Mouse (Mus musculus) neutrophil, adult 65 days (primary cell): ENCODE results near the gene Prps2. TPM values are rescaled to one million over a fixed set of nuclear protein-coding genes. Genes with fewer than 3 reads are reported as not detected.

Experiments used
- total RNA-seq: library from RNA; stranded (reverse); gene quantifications from 2 replicates; pipeline ENCODE4 v1.2.4, GENCODE M21; 2023

Prps2 gene
- total RNA-seq = 8.8 and 9.1 TPM in 2 replicates

DNA sequence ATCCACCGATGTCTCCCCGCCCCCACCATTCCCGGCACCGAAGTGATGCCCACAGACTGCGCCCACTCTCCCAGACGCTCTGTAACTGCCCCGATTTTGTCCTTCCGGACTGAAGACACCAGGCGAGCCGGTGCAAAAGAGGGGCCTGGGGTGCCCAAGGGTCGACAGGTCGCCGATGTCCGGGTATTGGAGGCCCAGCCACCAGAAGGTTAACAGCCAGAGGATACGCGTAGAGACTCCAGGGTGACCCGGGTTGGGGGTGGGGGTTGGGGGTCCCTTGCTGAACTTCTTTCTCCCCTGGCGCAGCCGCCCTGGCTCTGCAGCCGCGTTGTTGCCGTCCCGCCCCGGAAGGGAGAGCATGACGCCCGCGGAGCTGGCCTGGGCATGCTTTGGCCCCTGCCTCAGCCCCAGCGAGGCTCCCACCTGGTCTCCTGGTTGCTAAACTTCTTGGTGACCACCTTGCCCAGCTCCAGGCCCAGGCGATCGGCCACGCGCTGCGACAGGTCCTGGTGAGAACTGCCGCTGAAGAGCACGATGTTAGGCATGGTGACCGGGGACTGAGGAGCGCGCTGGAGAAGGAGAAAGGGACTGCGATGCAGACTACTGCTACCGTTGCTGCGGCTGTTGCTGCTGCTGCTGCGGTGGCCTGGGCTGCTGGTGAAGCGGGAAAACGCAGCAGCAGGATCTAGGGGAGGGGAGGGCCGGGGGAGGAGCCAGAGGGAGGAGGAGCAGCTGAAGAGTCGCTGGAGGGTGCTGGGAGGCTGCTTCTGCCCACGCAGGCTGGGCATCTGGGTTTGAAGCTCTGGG is at the start of gene Prps2:
Prps2 (minus strand) TSS at position 703 of the 807 bp plus-strand sequence.

DNA sequence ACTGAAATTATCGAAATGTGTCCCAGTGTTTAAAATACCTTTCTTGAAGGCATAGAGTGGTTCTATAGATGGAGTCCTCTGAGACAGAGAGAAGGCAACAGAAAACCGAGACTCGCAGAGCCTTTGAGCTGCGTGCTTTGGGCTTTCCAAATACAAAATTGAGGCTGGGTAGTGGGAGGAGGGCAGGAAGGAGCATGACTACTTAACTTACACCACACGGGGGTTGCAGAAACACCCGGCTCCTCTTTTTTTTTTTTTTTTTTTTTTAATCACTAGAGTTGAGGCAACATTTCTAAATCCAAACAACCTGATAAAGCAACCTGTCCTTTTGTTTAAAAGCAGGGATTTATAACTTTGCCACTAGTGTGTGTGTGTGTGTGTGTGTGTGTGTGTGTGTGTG is 52.1 kb downstream of the Prps2 start, which contains the start of gene Tlr7:
Tlr7 (minus strand) TSS at position 160 of the 400 bp plus-strand sequence.

Other genes with a start within 250 kb of the Prps2 start
- 7,284 and 7,440 TPM in 2 replicates for gene Tmsb4x, start 173.4 kb downstream of the Prps2 start, total RNA-seq
- 30.7 and 34.1 TPM in 2 replicates for gene Tlr8, start 118.4 kb downstream of the Prps2 start, total RNA-seq
- 17.4 and 23.2 TPM in 2 replicates for gene Tlr7, start 52.2 kb downstream of the Prps2 start, total RNA-seq